Mouse (Mus musculus) midbrain, postnatal 0 days (tissue): ENCODE results near the gene Tnrc6b. TPM values are rescaled to one million over a fixed set of nuclear protein-coding genes. Genes with fewer than 3 reads are reported as not detected.

Experiments used
- ATAC-seq: fragments of 200-750 bp; cut with Nextera tagmentation; 2 replicates; pipeline ENCODE4 v1.8.0; 2017; ENCODE audit warnings: moderate number of reproducible peaks, mild to moderate bottlenecking, moderate TSS enrichment, moderate library complexity; ENCODE audit not compliant: low FRiP score
- DNase-seq: peaks from one replicate; pipeline ENCODE4 v3.0.0-alpha.2; 2015; ENCODE audit warnings: low spot score
- H3K27ac ChIP-seq: fragments of 300-500 bp; sonication (generic); 2 replicates; pipeline ENCODE4 v1.5.1; 2014; ENCODE audit warnings: low read depth, mild to moderate bottlenecking, low read length, mixed read lengths
- H3K27me3 ChIP-seq: fragments of 300-500 bp; sonication (generic); 2 replicates; pipeline ENCODE4 v1.6.1; 2014; ENCODE audit warnings: low read length, control low read depth, mixed read lengths; ENCODE audit not compliant: insufficient read depth
- H3K36me3 ChIP-seq: fragments of 300-500 bp; sonication (generic); 2 replicates; pipeline ENCODE4 v1.6.1; 2014; ENCODE audit warnings: low read length, control low read depth, mixed read lengths; ENCODE audit not compliant: insufficient read depth
- H3K4me1 ChIP-seq: fragments of 300-500 bp; sonication (generic); 2 replicates; pipeline ENCODE4 v1.6.1; 2014; ENCODE audit warnings: mild to moderate bottlenecking, control low read depth, antibody characterized with exemption, low read length, mixed read lengths; ENCODE audit not compliant: insufficient read depth
- H3K4me2 ChIP-seq: fragments of 300-500 bp; sonication (generic); 2 replicates; pipeline ENCODE4 v1.6.1; 2014; ENCODE audit warnings: low read depth, mild to moderate bottlenecking, low read length, mixed read lengths; ENCODE audit not compliant: poor library complexity, severe bottlenecking
- H3K4me3 ChIP-seq: fragments of 300-500 bp; sonication (generic); 2 replicates; pipeline ENCODE4 v1.5.1; 2014; ENCODE audit warnings: low read depth, mild to moderate bottlenecking, low read length, moderate library complexity
- H3K9ac ChIP-seq: fragments of 300-500 bp; sonication (generic); replicated peaks from 2 replicates; pipeline ENCODE4 v1.6.1; 2014; ENCODE audit warnings: mild to moderate bottlenecking, low read length, moderate library complexity, mixed read lengths; ENCODE audit not compliant: poor library complexity, severe bottlenecking
- H3K9me3 ChIP-seq: fragments of 300-500 bp; sonication (generic); 2 replicates; pipeline ENCODE4 v1.6.1; 2016; ENCODE audit warnings: low read length, control low read depth
- CTCF ChIP-seq: IDR thresholded peaks from 2 replicates; pipeline ENCODE4 v1.5.1; 2016; ENCODE audit warnings: antibody characterized with exemption, mild to moderate bottlenecking
- WGBS: fragments of 180-500 bp; shearing (Covaris S2); extraction: QIAGEN DNeasy Blood & Tissue Kit; methylation state at CpG from one replicate; pipeline ENCODE4 v1.1.7; 2014; 5-methylcytosine and 5-hydroxymethylcytosine counted together
- polyA plus RNA-seq: library from polyadenylated mRNA; unstranded; fragments of >200 nt; fragmentation: Nextera tagmentation; extraction: Ambion mirVana; gene quantifications from 2 replicates; pipeline ENCODE4 v1.2.1, GENCODE M21; 2015
- total RNA-seq: library from RNA; depleted of rRNA; stranded (reverse); fragments of >200 nt; gene quantifications from 2 replicates; pipeline ENCODE4 v1.2.3, GENCODE M21; 2014

Tnrc6b gene
- total and polyA plus RNA-seq, 2 experiments from 2014 or later: 26.3 to 30.0 TPM

- DNase-seq (no peak), ATAC-seq (no peak)
- peaks cover 10% of the 10 kb centered on the region for H3K4me1 ChIP-seq
- no peak overlapping the region for H3K9ac ChIP-seq
- peaks cover 5% of the 10 kb centered on the region; the same call in 1 of the 2 replicates for H3K27me3 ChIP-seq
- no peaks in the 10 kb centered on the region for H3K36me3 ChIP-seq
- no peak overlapping the region for H3K27ac ChIP-seq
- H3K4me3 ChIP-seq: no peak overlapping the region
- 86% methylated on average over 6 of the region's 6 CpGs for WGBS
- H3K4me2 ChIP-seq: no peak overlapping the region
- TF ChIP-seq CTCF: no peak
- H3K9me3 ChIP-seq: no peaks in the 10 kb centered on the region
Observed at GRCm38 (mm10) chr15:80674700-80675099, 36.4 kb upstream of the Tnrc6b start.

DNA sequence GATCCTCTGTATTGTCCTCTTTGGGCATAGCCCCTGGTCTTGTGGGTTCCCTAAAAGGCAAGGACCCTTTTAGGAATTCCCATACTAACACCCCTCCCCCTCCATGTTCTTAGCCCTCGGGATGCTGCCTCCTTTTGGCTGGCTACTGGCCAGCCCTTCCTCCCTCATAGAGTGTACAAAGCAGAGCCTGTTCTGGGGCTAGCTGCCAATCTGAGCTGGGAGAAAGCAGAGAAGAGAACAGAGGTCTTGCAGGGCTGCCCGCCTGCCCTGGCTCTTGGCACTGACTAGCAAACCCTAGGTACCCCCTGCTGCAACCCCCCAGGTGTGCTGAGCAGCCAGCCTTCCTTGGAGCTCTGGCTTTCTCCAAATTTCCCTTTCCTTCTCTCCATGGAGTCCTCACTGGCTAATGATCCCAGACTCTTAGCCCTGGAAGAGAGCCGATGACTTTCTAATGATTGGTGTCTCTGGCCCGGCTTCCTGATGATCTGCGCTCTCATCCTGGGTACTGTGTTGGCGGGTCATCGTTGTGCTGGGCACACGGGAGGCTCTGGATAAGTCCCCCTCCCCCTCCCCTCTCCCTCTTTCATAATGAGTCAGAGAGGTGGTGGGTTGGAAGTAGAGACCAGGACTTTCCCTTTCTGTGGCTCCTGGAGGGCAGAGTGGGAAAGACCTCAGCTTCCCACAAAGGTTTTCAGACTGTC, 31.4 kb upstream of the Tnrc6b start:
- WGBS: 30% methylated on average over 8 of the region's 8 CpGs
- Histone ChIP-seq H3K4me1 (peaks cover 10% of the 10 kb centered on the region; the same call in 1 of the 2 replicates), H3K9me3 (no peaks in the 10 kb centered on the region), H3K27me3 (no peaks in the 10 kb centered on the region; the same call in 1 of the 2 replicates), H3K9ac (no peak overlapping the region), H3K4me2 (no peak overlapping the region), H3K4me3 (no peak overlapping the region), H3K36me3 (no peaks in the 10 kb centered on the region), H3K27ac (peak overlapping the region; percentile 33; the same call in 1 of the 2 replicates)
- DNase-seq: peak; percentile 89
- TF ChIP-seq CTCF: no peak
- ATAC-seq: peak; percentile 69; the same call in 1 of the 2 replicates

GRCm38 (mm10) chr15:80680347-80681030, 30.6 kb upstream of the Tnrc6b start:
- Histone ChIP-seq H3K9me3 (no peaks in the 10 kb centered on the region), H3K4me2 (no peak overlapping the region), H3K4me3 (no peak overlapping the region), H3K9ac (no peak overlapping the region), H3K27me3 (no peaks in the 10 kb centered on the region; the same call in 1 of the 2 replicates), H3K27ac (no peak overlapping the region), H3K36me3 (no peaks in the 10 kb centered on the region), H3K4me1 (peaks cover 17% of the 10 kb centered on the region)
- no peak for ATAC-seq
- DNase-seq: no peak
- TF ChIP-seq CTCF: no peak
- WGBS: 52% methylated on average over 7 of the region's 7 CpGs

- no peaks in the 10 kb centered on the region for H3K9me3 ChIP-seq
- no peak for TF ChIP-seq CTCF
- peaks cover 18% of the 10 kb centered on the region for H3K4me1 ChIP-seq
- no peak for DNase-seq
- no peak overlapping the region for H3K4me3 ChIP-seq
- no peak overlapping the region for H3K9ac ChIP-seq
- WGBS: 73% methylated on average over 4 of the region's 4 CpGs
- H3K27ac ChIP-seq: no peak overlapping the region
- ATAC-seq: no peak
- no peaks in the 10 kb centered on the region for H3K36me3 ChIP-seq
- no peaks in the 10 kb centered on the region; the same call in 1 of the 2 replicates for H3K27me3 ChIP-seq
- no peak overlapping the region for H3K4me2 ChIP-seq
Observed at GRCm38 (mm10) chr15:80681466-80681881, 29.6 kb upstream of the Tnrc6b start.

- 80% methylated on average over 8 of the region's 8 CpGs for WGBS
- DNase-seq (no peak), ATAC-seq (no peak)
- Histone ChIP-seq H3K4me3 (no peak overlapping the region), H3K9me3 (no peaks in the 10 kb centered on the region), H3K27me3 (no peaks in the 10 kb centered on the region; the same call in 1 of the 2 replicates), H3K27ac (no peak overlapping the region), H3K4me1 (peaks cover 18% of the 10 kb centered on the region), H3K4me2 (no peak overlapping the region), H3K36me3 (no peaks in the 10 kb centered on the region), H3K9ac (no peak overlapping the region)
- TF ChIP-seq CTCF: no peak
Observed at GRCm38 (mm10) chr15:80682343-80682742, 28.8 kb upstream of the Tnrc6b start.

DNA sequence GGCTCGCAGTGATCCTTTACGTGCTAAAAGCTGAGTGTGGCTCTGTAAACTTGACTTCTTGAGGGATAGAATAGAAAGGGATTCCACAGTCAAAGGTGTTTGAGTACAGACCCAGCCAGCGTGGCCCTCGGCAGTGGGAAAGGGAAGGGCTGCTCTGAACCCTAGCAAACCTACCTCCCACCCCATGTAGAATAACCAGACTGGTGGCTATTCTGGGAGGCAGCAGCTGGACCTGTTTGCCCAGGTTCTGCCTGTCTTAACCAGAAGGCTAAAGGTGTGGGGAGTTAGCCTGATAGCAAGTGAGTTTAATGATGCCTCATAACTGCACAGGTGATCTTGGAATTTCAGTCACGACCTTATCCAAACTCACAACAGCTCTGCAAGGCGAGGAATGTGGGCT, 28.0 kb upstream of the Tnrc6b start:
- Histone ChIP-seq H3K36me3 (no peaks in the 10 kb centered on the region), H3K9me3 (no peaks in the 10 kb centered on the region), H3K4me1 (peaks cover 18% of the 10 kb centered on the region), H3K9ac (no peak overlapping the region), H3K27me3 (no peaks in the 10 kb centered on the region), H3K4me3 (no peak overlapping the region), H3K4me2 (no peak overlapping the region), H3K27ac (no peak overlapping the region; the same call in 1 of the 2 replicates)
- ATAC-seq (no peak), DNase-seq (no peak)
- no peak for TF ChIP-seq CTCF
- 88% methylated on average over 6 of the region's 6 CpGs for WGBS
